Mouse (Mus musculus) skeletal muscle tissue, postnatal 0 days (tissue): ENCODE results near the gene Mrpl16. TPM values are rescaled to one million over a fixed set of nuclear protein-coding genes. Genes with fewer than 3 reads are reported as not detected.

Experiments used
- polyA plus RNA-seq: library from polyadenylated mRNA; unstranded; fragments of >200 nt; fragmentation: Nextera tagmentation; extraction: Ambion mirVana; gene quantifications from 2 replicates; pipeline ENCODE4 v1.2.1, GENCODE M21; 2015

Gene Mrpl16
- 43.4 and 44.6 TPM in 2 replicates for polyA plus RNA-seq

GRCm38 (mm10) chr19:11770205-11770892 is at the start of gene Mrpl16:
Gene Mrpl16 (plus strand): TSS chr19:11770391.

GRCm38 (mm10) chr19:11747298-11747697 is 22.9 kb upstream of the Mrpl16 start, which contains the start of gene Gif:
Gene Gif (plus strand): TSS chr19:11747554.

GRCm38 (mm10) chr19:11819143-11819700 is 49.0 kb downstream of the Mrpl16 start, which contains the start of gene Stx3:
Gene Stx3 (minus strand): TSS chr19:11819403.

Other genes starting within 250 kb of the Mrpl16 start
- gene Ms4a4d, start 233.6 kb upstream of the Mrpl16 start, polyA plus RNA-seq: 3.8 and 4.0 TPM in 2 replicates
- 10.5 and 12.0 TPM in 2 replicates for gene Ms4a6d, start 165.5 kb upstream of the Mrpl16 start, polyA plus RNA-seq
- 2.4 and 4.2 TPM in 2 replicates for gene Ms4a2, start 146.7 kb upstream of the Mrpl16 start, polyA plus RNA-seq
- 0.21 TPM in 1 of 2 replicates, not detected in the other for gene Ms4a3, start 129.5 kb upstream of the Mrpl16 start, polyA plus RNA-seq
- gene Oosp2, start 109.8 kb upstream of the Mrpl16 start, polyA plus RNA-seq: not detected in 2 replicates
- not detected in 2 replicates for gene Oosp1, start 79.2 kb upstream of the Mrpl16 start, polyA plus RNA-seq
- gene Oosp3, start 73.3 kb upstream of the Mrpl16 start, polyA plus RNA-seq: not detected in 2 replicates
- not detected in 2 replicates for gene Gif, start 22.8 kb upstream of the Mrpl16 start, polyA plus RNA-seq
- 3.1 and 3.5 TPM in 2 replicates for gene Stx3, start 49.0 kb downstream of the Mrpl16 start, polyA plus RNA-seq
- not detected in 2 replicates for gene Olfr1417, start 68.8 kb downstream of the Mrpl16 start, polyA plus RNA-seq
- not detected in 2 replicates for gene Olfr1418, start 90.7 kb downstream of the Mrpl16 start, polyA plus RNA-seq
- not detected in 2 replicates for gene Olfr1419, start 104.7 kb downstream of the Mrpl16 start, polyA plus RNA-seq
- gene Olfr1420, start 116.2 kb downstream of the Mrpl16 start, polyA plus RNA-seq: 0.08 TPM in 1 of 2 replicates, not detected in the other
- 10.0 and 11.3 TPM in 2 replicates for gene Patl1, start 142.0 kb downstream of the Mrpl16 start, polyA plus RNA-seq
- 5.6 and 6.3 TPM in 2 replicates for gene Osbp, start 195.6 kb downstream of the Mrpl16 start, polyA plus RNA-seq